Mouse (Mus musculus) spleen, adult 12 weeks (tissue): ENCODE data around the gene Yipf7.

Experiments used
- DNase-seq: peaks from one replicate; pipeline ENCODE4 v3.0.0; 2022; ENCODE audit warnings: low spot score

Gene Yipf7

GRCm38 (mm10) chr5:69542489-69542888 lies at the start of gene Yipf7:
Gene Yipf7, minus strand, starts transcription at chr5:69542648.
- DNase-seq = no peak

GRCm38 (mm10) chr5:69591640-69592461 lies 49.4 kb upstream of the Yipf7 start, which contains the start of gene Gnpda2:
Gene Gnpda2, minus strand, starts transcription at chr5:69592340.
- DNase-seq = peak; percentile 31

GRCm38 (mm10) chr5:69557404-69557935 lies 15.0 kb upstream of the Yipf7 start:
- no peak for DNase-seq

GRCm38 (mm10) chr5:69556628-69557403 lies 14.4 kb upstream of the Yipf7 start, which contains the start of gene Guf1:
Gene Guf1, plus strand, starts transcription at chr5:69556923.
- DNase-seq = peak; percentile 85

- DNase-seq = no peak
Observed at GRCm38 (mm10) chr5:69541680-69542079, 768 bp downstream of the Yipf7 start.

- no peak for DNase-seq
Observed at GRCm38 (mm10) chr5:69523944-69524343, 18.5 kb downstream of the Yipf7 start.

- DNase-seq = no peak
Observed at GRCm38 (mm10) chr5:69522064-69522463, 20.4 kb downstream of the Yipf7 start.

- no peak for DNase-seq
Observed at GRCm38 (mm10) chr5:69520661-69521278, 21.7 kb downstream of the Yipf7 start.

- no peak for DNase-seq
Observed at GRCm38 (mm10) chr5:69512203-69512602, 30.2 kb downstream of the Yipf7 start.

GRCm38 (mm10) chr5:69511631-69512030 lies 30.8 kb downstream of the Yipf7 start:
- no peak for DNase-seq

GRCm38 (mm10) chr5:69507045-69507444 lies 35.4 kb downstream of the Yipf7 start:
- DNase-seq = no peak

- DNase-seq = no peak
Observed at GRCm38 (mm10) chr5:69489046-69489445, 53.4 kb downstream of the Yipf7 start.

- no peak for DNase-seq
Observed at GRCm38 (mm10) chr5:69467520-69467919, 74.9 kb downstream of the Yipf7 start.
